Mouse (Mus musculus) lung, adult 2 months (tissue): Measurements from ENCODE around the gene Gm37240. TPM values are rescaled to one million over a fixed set of nuclear protein-coding genes. Genes with fewer than 3 reads are reported as not detected.
"Not testable (repeated sequence)": the region's sequence is repeated elsewhere in the genome, so short reads cannot be mapped to it uniquely, and the experiment has no call there.

Experiments used
- DNase-seq: peaks from one replicate; pipeline ENCODE4 v3.0.0; 2022
- H3K4me1 ChIP-seq: fragments of 200-500 bp; 2 replicates; pipeline ENCODE4 v1.6.1; 2011; ENCODE audit warnings: low read length; ENCODE audit not compliant: control insufficient read depth, insufficient read depth
- H3K4me3 ChIP-seq: fragments of 200-500 bp; replicated peaks from 2 replicates; pipeline ENCODE3; 2011; ENCODE audit warnings: low read depth, mild to moderate bottlenecking, control low read depth, low read length; ENCODE audit errors: extremely low read depth
- CTCF ChIP-seq: fragments of 200-500 bp; IDR thresholded peaks from 2 replicates; pipeline ENCODE4 v1.5.1; 2011; ENCODE audit warnings: mild to moderate bottlenecking, low read length, control low read depth; ENCODE audit not compliant: insufficient read depth
- POLR2A ChIP-seq: fragments of 200-500 bp; IDR thresholded peaks from 2 replicates; pipeline ENCODE4 v1.6.1; 2011; ENCODE audit warnings: low read depth, mild to moderate bottlenecking, control low read depth, low read length, borderline replicate concordance; ENCODE audit errors: extremely low read depth
- WGBS: fragments of 180-500 bp; shearing (Covaris S2); methylation state at CpG from one replicate; pipeline ENCODE4 v1.1.7; 2018; 5-methylcytosine and 5-hydroxymethylcytosine counted together
- polyA plus RNA-seq: library from polyadenylated mRNA; depleted of rRNA; stranded (reverse); fragments of >200 nt; gene quantifications from 2 replicates; pipeline ENCODE4 v1.2.3, GENCODE M21; 2012

Gene Gm37240
- polyA plus RNA-seq, 1 experiment = 16.9 TPM

DNA sequence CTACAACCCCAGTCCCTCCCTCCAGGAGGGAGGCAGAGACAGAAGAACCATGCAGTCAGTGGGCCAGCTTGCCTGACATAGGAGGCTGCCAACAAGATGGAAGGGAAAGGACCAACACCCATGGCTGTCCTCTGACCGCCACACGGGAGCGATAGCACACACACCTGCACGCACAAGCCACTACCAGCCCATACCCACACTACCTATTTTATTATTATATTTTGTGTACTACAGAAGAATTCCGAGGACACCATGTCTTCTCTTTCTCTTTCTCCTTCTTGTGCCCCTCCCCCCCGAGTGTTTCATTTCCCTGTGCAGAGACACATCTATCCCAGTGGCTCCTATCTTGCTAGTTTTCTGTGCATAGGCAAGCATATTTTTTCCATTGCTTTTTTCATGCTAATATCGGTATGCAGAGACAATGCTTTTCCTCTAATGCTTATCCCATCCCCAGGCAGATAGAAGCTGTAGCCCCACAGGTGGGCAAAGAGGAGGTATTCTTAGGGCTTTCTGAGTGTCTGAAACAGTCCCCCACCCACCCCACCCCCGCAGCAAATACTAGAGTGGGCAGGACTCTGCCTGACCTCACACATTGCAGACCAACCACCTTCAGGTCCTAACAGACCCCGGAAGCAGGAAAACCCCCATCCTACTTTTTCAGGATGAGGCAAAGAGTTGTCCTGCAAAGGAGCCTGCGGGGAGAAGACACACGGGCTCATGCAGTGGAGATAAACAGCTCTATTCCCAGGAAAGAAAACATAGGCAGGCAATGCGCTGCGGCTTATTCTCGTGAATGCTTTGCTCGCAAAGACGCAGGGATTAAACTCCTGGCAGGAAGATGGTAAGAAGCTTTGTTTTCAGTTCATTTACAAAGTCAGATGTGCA lies 1232.2 kb downstream of the Gm37240 start:
- H3K4me1 ChIP-seq = peaks cover 3% of the 10 kb centered on the region; the same call in 1 of the 2 replicates
- TF ChIP-seq CTCF = no peak
- TF ChIP-seq POLR2A = no peak
- 23% methylated on average over 16 of the region's 16 CpGs for WGBS
- no peak for DNase-seq
- no peak overlapping the region for H3K4me3 ChIP-seq

DNA sequence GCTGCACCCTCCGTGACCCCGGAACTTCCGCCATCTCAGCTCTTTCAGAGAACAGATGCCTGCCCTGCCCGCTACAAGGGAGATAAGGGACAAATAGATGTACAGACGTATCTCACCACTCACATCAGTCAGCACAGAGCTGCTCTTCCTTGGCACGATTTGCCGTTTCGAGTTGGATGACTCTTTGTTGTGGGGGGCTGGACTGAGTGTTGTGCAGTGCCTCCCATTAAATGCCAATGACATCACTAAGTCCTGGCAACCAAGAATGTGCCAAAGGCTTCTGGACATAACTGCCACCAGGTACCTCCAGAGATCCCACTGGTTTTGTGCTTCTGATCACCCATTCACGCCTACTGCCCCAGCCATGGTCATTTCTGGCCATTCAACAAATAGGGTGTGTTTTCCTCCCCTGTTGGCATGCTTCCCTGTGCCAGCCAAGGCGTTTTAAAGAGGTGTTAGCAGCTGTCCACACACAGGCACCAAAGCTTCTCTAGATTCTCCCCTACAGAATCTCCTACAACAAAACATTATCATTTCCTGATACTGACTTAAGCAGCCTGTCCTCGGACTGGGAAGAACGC lies 1233.0 kb downstream of the Gm37240 start:
- 15% methylated on average over 12 of the region's 12 CpGs for WGBS
- Histone ChIP-seq H3K4me1 (peaks cover 3% of the 10 kb centered on the region; the same call in 1 of the 2 replicates), H3K4me3 (no peak overlapping the region)
- TF ChIP-seq POLR2A (no peak), CTCF (no peak)
- no peak for DNase-seq

DNA sequence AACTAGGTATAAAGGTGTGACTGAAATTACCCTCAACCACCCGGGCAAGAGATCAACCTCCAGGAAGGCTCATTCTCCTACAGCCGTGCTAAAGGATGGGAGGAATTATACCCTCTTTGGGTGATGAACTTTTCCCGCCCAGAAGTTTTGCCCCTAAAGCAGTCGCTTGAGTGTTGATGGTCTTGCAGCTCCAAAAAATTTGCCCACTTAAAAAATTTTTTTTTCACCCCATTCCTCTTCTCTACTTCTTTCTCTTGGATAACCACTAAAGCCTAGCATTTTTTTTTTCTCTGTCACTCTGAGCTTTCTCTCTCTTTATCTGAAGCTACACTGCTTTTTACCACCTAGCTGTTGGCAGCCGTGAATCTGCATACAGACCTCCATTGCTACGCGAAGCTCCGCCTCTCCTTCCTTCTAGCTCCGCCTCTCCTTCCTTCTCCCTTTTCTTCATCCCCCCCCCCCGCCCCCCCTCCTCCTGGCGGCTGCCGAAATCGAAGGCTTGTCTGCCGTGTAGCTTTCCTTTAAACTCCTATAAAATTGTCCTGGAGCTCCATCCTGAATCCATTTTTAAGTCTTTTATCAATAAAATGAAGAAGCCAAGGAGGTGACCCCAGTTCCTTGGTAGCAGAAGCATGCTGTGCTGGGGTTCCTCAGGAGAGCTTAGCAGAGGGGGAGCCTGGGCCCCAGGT lies 1233.6 kb downstream of the Gm37240 start:
- Histone ChIP-seq H3K4me3 (no peak overlapping the region), H3K4me1 (peaks cover 3% of the 10 kb centered on the region; the same call in 1 of the 2 replicates)
- no peak for TF ChIP-seq CTCF
- 17% methylated on average over 14 of the region's 14 CpGs for WGBS
- DNase-seq = no peak

DNA sequence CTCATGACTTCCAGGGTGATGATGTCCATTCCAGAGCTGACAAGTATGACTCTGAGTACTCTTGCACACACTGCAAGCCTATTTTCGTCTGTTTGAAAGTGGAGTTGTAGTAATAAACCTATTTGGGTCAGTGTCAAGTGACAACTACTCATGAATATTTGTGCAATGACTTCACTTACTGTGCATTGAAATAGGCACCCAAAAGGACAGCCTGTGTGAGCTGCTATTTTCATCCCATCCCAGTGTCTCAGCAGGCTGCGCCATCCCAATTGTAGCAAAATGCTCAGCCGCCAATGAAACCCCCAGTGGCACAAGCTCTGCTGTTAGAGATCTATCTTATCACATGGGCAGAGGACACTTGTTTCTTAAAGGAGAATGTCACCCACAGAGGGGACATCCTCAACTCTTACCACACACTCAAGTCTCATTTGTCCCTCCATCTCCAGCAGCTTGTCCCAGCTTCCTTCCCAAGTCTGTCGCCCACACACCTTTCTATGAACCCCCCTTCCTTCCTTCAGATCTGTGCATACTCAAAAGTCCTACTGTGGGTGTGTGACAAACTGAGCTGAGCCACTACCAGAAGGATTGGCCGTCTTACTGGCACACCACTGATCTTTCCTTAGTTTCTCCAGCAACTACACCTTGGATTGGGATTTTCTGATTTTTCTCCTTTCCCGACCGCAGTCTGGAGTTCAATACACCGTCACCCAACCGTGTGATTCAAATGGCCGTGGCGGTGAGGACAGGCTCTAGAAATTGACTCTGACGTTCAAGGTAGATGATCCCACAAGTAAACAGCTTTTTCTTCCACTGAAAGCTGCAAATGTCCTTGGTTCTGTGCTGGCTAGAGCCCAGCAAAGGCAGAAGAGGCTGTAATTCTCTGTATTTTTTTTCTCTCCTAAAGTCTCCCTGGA lies 1234.4 kb downstream of the Gm37240 start:
- no peak overlapping the region for H3K4me3 ChIP-seq
- TF ChIP-seq CTCF (no peak), POLR2A (no peak)
- peaks cover 3% of the 10 kb centered on the region; the same call in 1 of the 2 replicates for H3K4me1 ChIP-seq
- WGBS = 80% methylated on average over 12 of the region's 12 CpGs
- DNase-seq = no peak

DNA sequence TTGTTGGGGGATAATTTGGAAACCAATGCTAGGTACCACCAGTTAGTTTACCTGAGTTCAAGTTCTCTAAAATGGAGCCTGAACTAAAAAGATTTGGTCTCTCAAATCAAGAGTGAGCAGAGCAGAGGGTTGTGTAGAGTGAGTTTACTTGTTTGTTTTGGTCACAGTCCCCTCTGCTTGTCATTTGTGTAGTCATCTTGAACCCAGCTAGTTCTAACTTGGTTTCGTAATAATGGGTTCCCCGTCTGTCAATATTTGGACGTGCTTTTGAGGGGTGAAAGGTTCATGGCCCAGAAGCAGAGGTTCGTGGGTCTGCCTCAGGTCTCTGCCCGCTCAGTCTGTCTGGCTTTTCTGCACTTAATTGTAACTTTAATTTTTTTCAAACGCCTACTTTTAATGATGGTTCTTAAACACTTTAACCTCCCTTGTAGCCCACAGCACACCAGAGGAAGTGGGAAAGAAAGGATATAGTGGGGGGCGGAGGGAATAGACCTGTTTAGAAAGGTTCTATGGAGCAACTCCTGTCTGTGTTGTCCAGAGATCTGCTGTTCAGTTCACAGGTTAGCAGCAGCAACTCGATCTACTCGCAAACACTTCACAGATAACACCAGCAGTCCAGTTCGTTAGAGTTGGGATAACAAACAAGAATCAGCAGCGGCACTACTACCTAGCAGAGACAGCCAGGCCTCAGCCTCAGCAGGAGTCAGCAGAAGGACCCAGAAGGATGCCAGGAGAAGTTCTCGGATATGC lies 1237.6 kb downstream of the Gm37240 start:
- Histone ChIP-seq H3K4me1 (peaks cover 2% of the 10 kb centered on the region; the same call in 1 of the 2 replicates), H3K4me3 (no peak overlapping the region)
- 73% methylated on average over 12 of the region's 12 CpGs for WGBS
- TF ChIP-seq POLR2A (no peak), CTCF (no peak)
- DNase-seq = no peak

DNA sequence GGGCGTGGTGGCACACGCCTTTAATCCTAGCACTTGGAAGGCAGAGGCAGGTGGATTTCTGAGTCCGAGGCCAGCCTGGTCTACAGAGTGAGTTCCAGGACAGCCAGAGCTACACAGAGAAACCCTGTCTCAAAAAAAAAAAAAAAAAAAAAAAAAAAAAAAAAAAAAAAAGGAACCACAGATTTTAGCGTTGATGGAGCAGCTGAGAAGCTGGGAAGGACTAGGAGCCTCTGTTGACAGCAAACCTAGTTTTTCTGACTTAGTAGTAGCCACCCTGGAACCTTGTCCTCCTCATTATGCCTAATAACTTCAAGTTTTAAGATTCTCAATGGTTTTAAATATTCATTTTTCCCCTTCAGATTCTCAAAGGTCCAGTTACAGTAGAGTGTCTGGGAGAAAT lies 1239.2 kb downstream of the Gm37240 start:
- 72% methylated on average over 4 of the region's 4 CpGs for WGBS
- not testable (repeated sequence) for H3K4me3 ChIP-seq, H3K4me1 ChIP-seq

DNA sequence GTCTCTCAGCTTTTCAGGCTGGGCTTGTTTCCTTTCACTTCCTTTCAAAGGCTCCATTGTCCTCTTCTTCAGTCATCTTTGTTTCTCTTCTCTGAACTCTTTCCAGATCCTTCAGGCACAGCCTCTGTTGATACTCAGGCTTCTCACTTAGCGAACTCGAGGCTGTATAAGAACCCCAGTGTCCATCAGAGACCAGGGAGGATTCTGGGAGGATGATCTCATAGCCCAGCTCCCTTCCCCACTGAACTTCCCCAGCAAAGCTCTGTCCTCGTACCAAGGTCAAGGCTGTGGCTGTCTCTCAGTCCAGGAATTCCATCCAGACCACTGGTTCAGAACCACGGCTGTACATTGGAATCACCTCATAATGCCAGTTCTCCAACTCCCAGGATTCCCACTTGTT lies 1239.7 kb downstream of the Gm37240 start:
- TF ChIP-seq CTCF (no peak), POLR2A (no peak)
- Histone ChIP-seq H3K4me3 (no peak overlapping the region), H3K4me1 (no peaks in the 10 kb centered on the region; the same call in 1 of the 2 replicates)
- no peak for DNase-seq
- WGBS = 29% methylated on average over 4 of the region's 4 CpGs

More for the DNA sequence above, 1239.2 kb downstream of the Gm37240 start:
- not testable (repeated sequence) for DNase-seq

DNA sequence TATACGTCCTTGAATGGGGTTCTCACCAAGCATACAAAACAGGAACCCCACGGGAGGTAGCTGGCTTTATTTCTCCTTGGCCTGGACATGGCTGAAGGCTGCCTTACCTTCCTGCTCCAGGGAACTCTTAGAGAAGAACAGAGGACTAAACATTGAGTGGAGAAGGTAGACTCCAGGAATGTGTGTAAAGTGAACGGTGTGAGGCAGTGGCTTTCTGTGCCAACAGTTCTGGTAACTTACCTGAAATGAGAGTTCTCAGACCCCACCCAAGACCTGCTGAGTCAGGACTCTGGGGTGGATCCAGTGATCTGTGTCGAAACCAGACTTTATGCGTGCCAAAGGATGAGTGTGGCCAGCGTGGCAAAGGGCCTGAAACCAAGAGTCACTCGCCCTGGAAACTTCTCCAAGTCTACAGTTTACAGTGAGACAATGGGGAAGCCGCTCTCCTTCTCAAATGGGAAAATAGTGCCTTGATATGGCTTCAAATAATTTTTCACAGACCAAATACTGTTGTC lies 1240.9 kb downstream of the Gm37240 start:
- H3K4me3 ChIP-seq = no peak overlapping the region
- no peak for TF ChIP-seq CTCF
- TF ChIP-seq POLR2A = no peak
- DNase-seq = no peak
- 65% methylated on average over 8 of the region's 8 CpGs for WGBS
- no peaks in the 10 kb centered on the region; the same call in 1 of the 2 replicates for H3K4me1 ChIP-seq

DNA sequence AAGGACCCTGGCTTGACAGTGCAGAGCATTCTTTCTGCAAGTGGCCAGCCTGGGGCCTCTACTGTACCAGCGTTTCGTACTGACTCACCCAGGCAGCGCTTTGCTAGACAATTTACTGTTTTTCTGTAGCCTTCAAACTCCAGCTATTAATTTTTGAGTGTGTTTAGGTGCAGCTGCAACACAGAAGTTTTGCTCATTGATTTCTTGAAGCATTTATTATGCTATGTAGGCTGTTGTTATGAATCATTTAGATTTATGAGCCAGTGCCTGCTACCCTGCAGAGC lies 1241.4 kb downstream of the Gm37240 start:
- H3K4me3 ChIP-seq = no peak overlapping the region
- TF ChIP-seq POLR2A (no peak), CTCF (no peak)
- H3K4me1 ChIP-seq = no peaks in the 10 kb centered on the region; the same call in 1 of the 2 replicates
- no peak for DNase-seq
- WGBS = 87% methylated on average over 3 of the region's 3 CpGs
